Mouse (Mus musculus) thymus, adult 2 months (tissue): ENCODE data around the gene Zfp384.

ENCODE experiments used
- CTCF ChIP-seq: fragments of 200-500 bp; IDR thresholded peaks from 2 replicates; pipeline ENCODE4 v1.5.1; 2012; ENCODE audit warnings: mild to moderate bottlenecking, control low read depth, low read length, moderate library complexity, borderline replicate concordance; ENCODE audit not compliant: control insufficient read depth, poor library complexity, insufficient read depth; ENCODE audit errors: extremely low read depth
- POLR2A ChIP-seq: fragments of 200-500 bp; IDR thresholded peaks from 2 replicates; pipeline ENCODE4 v1.6.1; 2012; ENCODE audit warnings: mild to moderate bottlenecking, low read length, control low read depth, moderate library complexity; ENCODE audit not compliant: control insufficient read depth, poor library complexity, insufficient read depth; ENCODE audit errors: extremely low read depth

- TF ChIP-seq POLR2A: no peak
- no peak for TF ChIP-seq CTCF
These were observed 13.0 kb upstream of the Zfp384 start for GRCm38 (mm10) chr6:124995831-124996403.
